Mouse (Mus musculus) CD4-positive, CD25-positive, alpha-beta regulatory T cell, adult 2 months (primary cell): ENCODE measurements around the gene Spata2.

Experiments
- DNase-seq: peaks from one replicate; pipeline ENCODE4 v3.0.0-alpha.2; 2012; ENCODE audit warnings: low read depth, low spot score

Spata2 gene

GRCm38 (mm10) chr2:167449331-167450275, 43.1 kb downstream of the Spata2 start:
- no peak for DNase-seq

GRCm38 (mm10) chr2:167447629-167448028, 45.1 kb downstream of the Spata2 start:
- DNase-seq: no peak

- no peak for DNase-seq
These were observed 45.5 kb downstream of the Spata2 start for GRCm38 (mm10) chr2:167447207-167447606.

- peak; percentile 53 for DNase-seq
These were observed 46.5 kb downstream of the Spata2 start for GRCm38 (mm10) chr2:167445911-167446780.

GRCm38 (mm10) chr2:167443411-167444193, 49.1 kb downstream of the Spata2 start:
- DNase-seq: no peak

- DNase-seq: no peak
These were observed 53.3 kb downstream of the Spata2 start for GRCm38 (mm10) chr2:167439422-167439821.

- no peak for DNase-seq
These were observed 56.3 kb downstream of the Spata2 start for GRCm38 (mm10) chr2:167436371-167436770.

GRCm38 (mm10) chr2:167435631-167436030, 57.1 kb downstream of the Spata2 start:
- no peak for DNase-seq

GRCm38 (mm10) chr2:167434570-167434969, 58.1 kb downstream of the Spata2 start:
- DNase-seq: no peak

- DNase-seq: no peak
These were observed 61.3 kb downstream of the Spata2 start for GRCm38 (mm10) chr2:167431418-167431776.
